ENCODE assay signal across 7 mouse cellular contexts in genomic region chr9:45839982-45840300, GRCm38 (mm10). TPM values are rescaled to one million over a fixed set of nuclear protein-coding genes. Genes with fewer than 3 reads are reported as not detected.
DNase-seq lines count a peak whose midpoint lies in the region; ATAC-seq and TF ChIP-seq lines count a peak whose summit lies in the region.

No protein-coding gene starts in this region.

- H3K9ac ChIP-seq in forebrain, embryonic 14.5 days (ENCODE audit: low read length), result peak overlapping the region; percentile 90
- H3K9ac ChIP-seq in limb, embryonic 13.5 days, result peak overlapping the region; percentile 90

- no peaks in the 10 kb centered on the region for H3K9me3 ChIP-seq in forebrain, embryonic 14.5 days (replicated peaks; ENCODE audit: control insufficient read depth, low read length)
- H3K9me3 ChIP-seq in limb, embryonic 13.5 days, result no peaks in the 10 kb centered on the region

- no peak for TF ChIP-seq CTCF in lung, adult 2 months (IDR thresholded peaks at IDR 0.05; ENCODE audit: insufficient read depth, low read length)
- no peak for TF ChIP-seq CTCF in small intestine, adult 2 months (IDR thresholded peaks at IDR 0.05; ENCODE audit: extremely low read depth, insufficient read length, insufficient replicate concordance, low read depth, low read length)

- WGBS in lung, adult 2 months, result 54% methylated on average over 7 of the region's 7 CpGs
- 75% methylated on average over 7 of the region's 7 CpGs for WGBS in forebrain, embryonic 14.5 days
- 75% methylated on average over 7 of the region's 7 CpGs for WGBS in limb, embryonic 13.5 days
- WGBS in small intestine, adult 2 months, result 65% methylated on average over 7 of the region's 7 CpGs

- H3K4me2 ChIP-seq in forebrain, embryonic 14.5 days (ENCODE audit: low read length), result peak overlapping the region; percentile 97
- peak overlapping the region; percentile 99 for H3K4me2 ChIP-seq in limb, embryonic 13.5 days (replicated peaks)

- H3K4me3 ChIP-seq in lung, adult 2 months (replicated peaks; ENCODE audit: extremely low read depth, low read depth, low read length), result peak overlapping the region; percentile 6
- H3K4me3 ChIP-seq in forebrain, embryonic 14.5 days (ENCODE audit: low read depth, low read length), result peak overlapping the region; percentile 83
- H3K4me3 ChIP-seq in limb, embryonic 13.5 days, result peak overlapping the region; percentile 90
- H3K4me3 ChIP-seq in small intestine, adult 2 months (ENCODE audit: low read depth, low read length), result peak overlapping the region; percentile 7; the same call in 1 of the 2 replicates

- ATAC-seq in forebrain, embryonic 14.5 days, result no peak
- ATAC-seq in limb, embryonic 13.5 days (ENCODE audit: low FRiP score, low read depth), result no peak

- no peak for DNase-seq in lung, adult 2 months
- no peak for DNase-seq in lung, postnatal 4 days
- DNase-seq in forebrain, embryonic 14.5 days (ENCODE audit: low spot score), result no peak
- no peak for DNase-seq in urinary bladder, postnatal 10 days (ENCODE audit: low spot score)
- no peak for DNase-seq in right cerebral cortex, postnatal 25 days

- peaks cover 14% of the 10 kb centered on the region for H3K4me1 ChIP-seq in lung, adult 2 months (ENCODE audit: control insufficient read depth, insufficient read depth, low read length)
- H3K4me1 ChIP-seq in forebrain, embryonic 14.5 days (ENCODE audit: control insufficient read depth, insufficient read depth, low read length), result peaks cover 20% of the 10 kb centered on the region
- peaks cover 30% of the 10 kb centered on the region for H3K4me1 ChIP-seq in limb, embryonic 13.5 days
- 0 out of 2 replicates have a peak, but pooled peaks cover 2% of the 10 kb centered on the region for H3K4me1 ChIP-seq in small intestine, adult 2 months (ENCODE audit: control insufficient read depth, insufficient read depth, insufficient read length, low read length)

- no peaks in the 10 kb centered on the region for H3K27me3 ChIP-seq in forebrain, embryonic 14.5 days (replicated peaks; ENCODE audit: control insufficient read depth, insufficient read depth, low read length)
- no peaks in the 10 kb centered on the region for H3K27me3 ChIP-seq in limb, embryonic 13.5 days
- H3K27me3 ChIP-seq in small intestine, adult 2 months (ENCODE audit: control insufficient read depth, insufficient read depth, low read length), result 0 out of 2 replicates have a peak, but pooled peaks cover 3% of the 10 kb centered on the region

- H3K36me3 ChIP-seq in forebrain, embryonic 14.5 days (ENCODE audit: control insufficient read depth, insufficient read depth, low read length), result no peaks in the 10 kb centered on the region
- no peaks in the 10 kb centered on the region; the same call in 1 of the 2 replicates for H3K36me3 ChIP-seq in limb, embryonic 13.5 days
- no peaks in the 10 kb centered on the region for H3K36me3 ChIP-seq in small intestine, adult 2 months (ENCODE audit: control insufficient read depth, insufficient read depth, low read length)

- no peak overlapping the region for H3K27ac ChIP-seq in forebrain, embryonic 14.5 days (ENCODE audit: low read depth, low read length)
- no peak overlapping the region for H3K27ac ChIP-seq in limb, embryonic 13.5 days
- no peak overlapping the region for H3K27ac ChIP-seq in small intestine, adult 2 months (ENCODE audit: insufficient read depth, low read depth, low read length)

- TF ChIP-seq POLR2A in lung, adult 2 months (IDR thresholded peaks at IDR 0.05; ENCODE audit: borderline replicate concordance, extremely low read depth, low read depth, low read length), result no peak
- no peak for TF ChIP-seq POLR2A in small intestine, adult 2 months (IDR thresholded peaks at IDR 0.05; ENCODE audit: low read depth, low read length)

RNA-seq across cellular contexts. Expression of gene Bace1, which starts 1.6 kb away (rescaled TPM):
- polyA plus RNA-seq in lung, adult 2 months (2012; rRNA removed), result 21.0 and 25.7 TPM in 2 replicates
- 26.7 and 35.9 TPM in 2 replicates for polyA plus RNA-seq in forebrain, embryonic 14.5 days (2014; fragmentation: Nextera tagmentation; extraction: Ambion mirVana)
- 33.9 and 36.0 TPM in 2 replicates for polyA plus RNA-seq in limb, embryonic 13.5 days (2015; fragmentation: Nextera tagmentation; extraction: Ambion mirVana)
- polyA plus RNA-seq in small intestine, adult 2 months (2012; rRNA removed), result 4.5 and 5.2 TPM in 2 replicates

RNA-seq across cellular contexts. Expression of gene Cep164, which starts 11.4 kb away (rescaled TPM):
- polyA plus RNA-seq in lung, adult 2 months (2012; rRNA removed), result 23.1 and 23.4 TPM in 2 replicates
- polyA plus RNA-seq in forebrain, embryonic 14.5 days (2014; fragmentation: Nextera tagmentation; extraction: Ambion mirVana), result 7.7 and 8.9 TPM in 2 replicates
- polyA plus RNA-seq in limb, embryonic 13.5 days (2015; fragmentation: Nextera tagmentation; extraction: Ambion mirVana), result 31.6 and 37.7 TPM in 2 replicates
- polyA plus RNA-seq in small intestine, adult 2 months (2012; rRNA removed), result 4.9 and 12.9 TPM in 2 replicates

Comparison
In these comparisons a context has a peak if more than half of its experiments do, and no peak if none do; other contexts are left out.
1. H3K4me3 ChIP-seq: peak in every context shown above with its lines; median percentile 90 in limb, embryonic 13.5 days; 83 in forebrain, embryonic 14.5 days; 7 in small intestine, adult 2 months; 6 in lung, adult 2 months.